Mouse (Mus musculus): ENCODE data around the gene Runx2.

- TF ChIP-seq CTCF (IDR thresholded peaks at IDR 0.05; ENCODE audit: low read depth) (no peak), EP300 (IDR thresholded peaks at IDR 0.05; ENCODE audit: low read depth) (no peak)
Observed at GRCm38 (mm10) chr17:44456696-44457095, 357.9 kb downstream of the Runx2 start.
